Mouse (Mus musculus) CH12.LX (cell line): ENCODE data around the gene Srgap2. TPM values are rescaled to one million over a fixed set of nuclear protein-coding genes. Genes with fewer than 3 reads are reported as not detected.

Experiments used
- DNase-seq: peaks from one replicate; pipeline ENCODE4 v3.0.0-alpha.2; 2013; ENCODE audit errors: extremely low read depth
- H3K27ac ChIP-seq: 2 replicates; pipeline ENCODE4 v1.5.1; 2012; ENCODE audit warnings: low read depth, mild to moderate bottlenecking, control low read depth, moderate library complexity; ENCODE audit not compliant: insufficient read depth
- H3K27me3 ChIP-seq: replicated peaks from 2 replicates; pipeline ENCODE3; 2012; ENCODE audit warnings: inconsistent platforms
- H3K36me3 ChIP-seq, 2 experiments: replicated peaks in 1 of 2; 2 replicates each; pipeline versions ENCODE3 to v1.6.1; 2012; ENCODE audit warnings: inconsistent platforms in 1 of 2, low read length in 1 of 2, mild to moderate bottlenecking in 1 of 2, mixed read lengths in 1 of 2, moderate library complexity in 1 of 2; ENCODE audit not compliant: control insufficient read depth in 1 of 2, insufficient read depth in 1 of 2
- H3K4me1 ChIP-seq, 2 experiments: 2 replicates each; pipeline ENCODE4 v1.6.1; 2012; ENCODE audit warnings: inconsistent platforms in 1 of 2, moderate library complexity in 1 of 2; ENCODE audit not compliant: insufficient read depth in 2 of 2, control insufficient read depth in 1 of 2
- H3K4me2 ChIP-seq: 2 replicates; pipeline ENCODE4 v1.6.1; 2012; ENCODE audit warnings: low read depth, mild to moderate bottlenecking, control low read depth; ENCODE audit not compliant: poor library complexity, insufficient read depth, severe bottlenecking
- H3K4me3 ChIP-seq, 3 experiments: fragments of 150-350 bp in 1 of 3; sonication (generic) in 1 of 3; replicated peaks in 1 of 3; 2 replicates each; pipeline versions ENCODE3 to v1.5.1; 2011 to 2012; ENCODE audit warnings: low read depth in 2 of 3, low read length in 2 of 3, mild to moderate bottlenecking in 2 of 3, moderate library complexity in 2 of 3, control low read depth in 1 of 3, improper control_type of control experiment in 1 of 3, inconsistent platforms in 1 of 3, mixed read lengths in 1 of 3; ENCODE audit not compliant: poor library complexity in 1 of 3
- H3K79me2 ChIP-seq: replicated peaks from 2 replicates; pipeline ENCODE4 v1.6.1; 2012; ENCODE audit warnings: mild to moderate bottlenecking, moderate library complexity; ENCODE audit not compliant: control insufficient read depth, poor library complexity, insufficient read depth, severe bottlenecking; ENCODE audit errors: extremely low read depth
- H3K9ac ChIP-seq: 2 replicates; pipeline ENCODE4 v1.6.1; 2012; ENCODE audit warnings: low read depth, mild to moderate bottlenecking, control low read depth, moderate library complexity; ENCODE audit not compliant: insufficient read depth
- H3K9me3 ChIP-seq: replicated peaks from 2 replicates; pipeline ENCODE3; 2012; ENCODE audit warnings: low read length, inconsistent platforms, mixed read lengths
- BHLHE40 ChIP-seq: IDR thresholded peaks from 2 replicates; pipeline ENCODE4 v1.6.1; 2011; ENCODE audit warnings: mild to moderate bottlenecking, low read depth, low read length, improper control_type of control experiment
- CHD1 ChIP-seq: IDR thresholded peaks from 2 replicates; pipeline ENCODE4 v1.6.1; 2012; ENCODE audit warnings: low read depth, low read length, improper control_type of control experiment, inconsistent platforms
- CHD2 ChIP-seq: IDR thresholded peaks from 2 replicates; pipeline ENCODE4 v1.6.1; 2011; ENCODE audit warnings: low read length, improper control_type of control experiment
- ETS1 ChIP-seq: conservative IDR thresholded peaks from 2 replicates; pipeline ENCODE4 v1.6.1; 2012; ENCODE audit warnings: low read depth, mild to moderate bottlenecking, inconsistent platforms, low read length, improper control_type of control experiment, moderate library complexity
- GABPA ChIP-seq: IDR thresholded peaks from 2 replicates; pipeline ENCODE4 v1.6.1; 2012; ENCODE audit warnings: low read depth, low read length, improper control_type of control experiment, inconsistent platforms; ENCODE audit not compliant: insufficient replicate concordance
- HCFC1 ChIP-seq: IDR thresholded peaks from 2 replicates; pipeline ENCODE4 v1.6.1; 2012; ENCODE audit warnings: low read depth, mild to moderate bottlenecking, inconsistent platforms, low read length, improper control_type of control experiment
- JUN ChIP-seq: IDR thresholded peaks from 2 replicates; pipeline ENCODE4 v1.6.1; 2011; ENCODE audit warnings: low read depth, mild to moderate bottlenecking, low read length, improper control_type of control experiment, moderate library complexity; ENCODE audit not compliant: insufficient read depth
- MAFK ChIP-seq: IDR thresholded peaks from 2 replicates; pipeline ENCODE4 v1.6.1; 2011; ENCODE audit warnings: low read length, improper control_type of control experiment; ENCODE audit not compliant: insufficient replicate concordance
- MAX ChIP-seq: IDR thresholded peaks from 2 replicates; pipeline ENCODE4 v1.6.1; 2011; ENCODE audit warnings: low read length, improper control_type of control experiment
- MAZ ChIP-seq: IDR thresholded peaks from 2 replicates; pipeline ENCODE4 v1.6.1; 2012; ENCODE audit warnings: low read depth, mild to moderate bottlenecking, inconsistent platforms, low read length, improper control_type of control experiment, moderate library complexity
- MXI1 ChIP-seq: IDR thresholded peaks from 2 replicates; pipeline ENCODE4 v1.6.1; 2011; ENCODE audit warnings: mild to moderate bottlenecking, low read depth, low read length, improper control_type of control experiment
- MYC ChIP-seq: IDR thresholded peaks from 2 replicates; pipeline ENCODE4 v1.6.1; 2011; ENCODE audit warnings: low read depth, mild to moderate bottlenecking, improper control_type of control experiment, low read length
- NELFE ChIP-seq: IDR thresholded peaks from 2 replicates; pipeline ENCODE4 v1.6.1; 2011; ENCODE audit warnings: low read depth, low read length, improper control_type of control experiment
- PAX5 ChIP-seq: IDR thresholded peaks from 2 replicates; pipeline ENCODE4 v1.6.1; 2012; ENCODE audit warnings: low read length, inconsistent platforms, mixed read lengths
- POLR2A ChIP-seq: IDR thresholded peaks from 2 replicates; pipeline ENCODE4 v1.6.1; 2011; ENCODE audit warnings: low read depth, mild to moderate bottlenecking, improper control_type of control experiment, low read length
- POLR2AphosphoS2 ChIP-seq: IDR thresholded peaks from 2 replicates; pipeline ENCODE4 v1.6.1; 2011; ENCODE audit warnings: low read depth, low read length, improper control_type of control experiment
- SIN3A ChIP-seq: IDR thresholded peaks from 2 replicates; pipeline ENCODE4 v1.6.1; 2012; ENCODE audit warnings: low read length, improper control_type of control experiment, inconsistent platforms
- SMC3 ChIP-seq: IDR thresholded peaks from 2 replicates; pipeline ENCODE4 v1.6.1; 2011; ENCODE audit warnings: low read depth, low read length, improper control_type of control experiment
- TBP ChIP-seq: conservative IDR thresholded peaks from 2 replicates; pipeline ENCODE4 v1.6.1; 2011; ENCODE audit warnings: low read depth, low read length, improper control_type of control experiment
- USF2 ChIP-seq: conservative IDR thresholded peaks from 2 replicates; pipeline ENCODE4 v1.6.1; 2011; ENCODE audit warnings: low read depth, low read length, improper control_type of control experiment
- ZKSCAN1 ChIP-seq: IDR thresholded peaks from 2 replicates; pipeline ENCODE4 v1.6.1; 2012; ENCODE audit warnings: low read depth, inconsistent platforms, low read length, improper control_type of control experiment, borderline replicate concordance
- ZMIZ1 ChIP-seq: IDR thresholded peaks from 2 replicates; pipeline ENCODE4 v1.6.1; 2012; ENCODE audit warnings: low read depth, mild to moderate bottlenecking, inconsistent platforms, low read length, improper control_type of control experiment
- dilution Hi-C: fragments of 300-500 bp; cut with MboI; formaldehyde crosslinking; loops from 2 replicates; pipeline ENCODE4 v1.14.3; 2020; ENCODE audit warnings: low sequenced_read_pairs; ENCODE audit not compliant: extremely low pct_unique_long_range_greater_than_20kb, extremely low pct_ligation_motif_present
- in situ Hi-C: fragments of 300-500 bp; cut with MboI; formaldehyde crosslinking; loops from 3 replicates; pipeline ENCODE4 v1.14.3; 2019; ENCODE audit warnings: low sequenced_read_pairs, low pct_ligation_motif_present, low pct_unique_long_range_greater_than_20kb, mixed read lengths
- polyA plus RNA-seq: library from polyadenylated mRNA; unstranded; fragments of >175 nt; gene quantifications from 2 replicates; pipeline ENCODE4 v1.2.1, GENCODE M21; 2012; ENCODE audit warnings: low read depth; ENCODE audit not compliant: insufficient read length
- total RNA-seq, 2 experiments: library from RNA; depleted of rRNA; stranded (reverse); fragments of 300-350 nt in 1 of 2; fragments of >200 nt in 1 of 2; gene quantifications; 2 replicates each; pipeline ENCODE4 v1.2.3; 2012 to 2014

Srgap2 gene
- total and polyA plus RNA-seq, 3 experiments, result 9.7 to 28.1 (median 26.8) TPM

DNA sequence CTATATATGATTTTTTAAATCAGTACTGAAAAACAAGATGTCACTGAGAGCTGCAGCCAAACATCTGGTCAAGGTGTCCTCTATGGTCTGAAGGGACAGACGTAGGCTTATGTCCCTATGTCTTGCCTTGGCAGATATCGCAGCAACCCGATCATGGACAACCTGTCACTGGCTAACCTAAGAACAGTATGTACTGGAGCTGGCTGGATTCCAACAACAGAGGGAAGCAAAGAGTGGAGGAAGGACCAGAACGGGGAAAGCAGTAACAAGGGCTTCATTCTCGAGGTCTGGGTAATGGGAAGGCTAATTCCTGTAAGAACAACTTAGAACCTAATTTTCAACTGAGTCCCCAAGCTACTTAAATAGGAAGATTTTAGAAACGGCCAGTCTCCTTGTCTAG lies 238.2 kb downstream of the Srgap2 start:
- Histone ChIP-seq H3K79me2 (no peaks in the 10 kb centered on the region), H3K9ac (no peak overlapping the region), H3K4me2 (no peak overlapping the region), H3K9me3 (no peaks in the 10 kb centered on the region), H3K27me3 (no peaks in the 10 kb centered on the region), H3K27ac (no peak overlapping the region), H3K36me3 (peaks cover 20 to 69% of the 10 kb centered on the region in 2 experiments), H3K4me1 (no peaks in the 10 kb centered on the region), H3K4me3 (no peak overlapping the region)
- no peak for DNase-seq
- TF ChIP-seq ZMIZ1 (no peak), POLR2A (no peak), ZKSCAN1 (no peak), CHD2 (no peak), MAZ (no peak), SIN3A (no peak), NELFE (no peak), POLR2AphosphoS2 (no peak), CHD1 (no peak), PAX5 (no peak), ETS1 (no peak), BHLHE40 (no peak), JUN (no peak), HCFC1 (no peak), TBP (no peak), MYC (no peak), MXI1 (no peak), MAFK (no peak), SMC3 (no peak), MAX (no peak)
- dilution Hi-C loops, result no loop called here
- in situ Hi-C loops, result loop anchor here (5.0 kb wide), 1 partner anchor 263 kb away; no protein-coding TSS in a partner anchor

DNA sequence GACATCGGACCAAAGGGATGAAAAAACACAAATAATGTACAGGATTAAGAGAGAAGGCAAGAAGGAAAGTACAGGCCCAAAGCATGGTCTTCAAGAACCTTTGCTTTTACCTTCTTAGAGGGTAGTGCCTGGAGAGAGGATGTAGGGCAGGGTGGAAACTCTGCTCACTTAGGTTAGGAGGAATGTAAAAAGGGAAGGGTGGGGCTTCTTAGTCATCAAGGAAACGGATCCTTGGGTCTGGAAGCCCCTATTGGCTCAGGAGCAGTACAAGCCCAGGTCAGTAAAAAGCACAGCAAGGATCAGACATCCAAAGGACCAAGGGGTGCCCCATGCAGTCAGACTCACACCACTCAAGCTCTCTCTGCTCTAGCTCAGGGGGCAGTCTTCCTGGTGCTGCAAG lies 239.9 kb downstream of the Srgap2 start:
- DNase-seq, result no peak
- dilution Hi-C loops, result no loop called here
- no peaks in the 10 kb centered on the region for H3K27me3 ChIP-seq
- no peaks in the 10 kb centered on the region for H3K9me3 ChIP-seq
- H3K36me3 ChIP-seq, result peaks cover 14 to 56% of the 10 kb centered on the region in 2 experiments
- in situ Hi-C loops, result loop anchor here (5.0 kb wide), 1 partner anchor 265 kb away; no protein-coding TSS in a partner anchor
- H3K9ac ChIP-seq, result no peak overlapping the region
- H3K4me2 ChIP-seq, result no peak overlapping the region
- no peak for TF ChIP-seq MAX
- TF ChIP-seq USF2, result no peak
- TF ChIP-seq POLR2A, result no peak
- TF ChIP-seq GABPA, result no peak
- no peaks in the 10 kb centered on the region for H3K79me2 ChIP-seq
- no peak overlapping the region for H3K4me3 ChIP-seq
- no peak overlapping the region for H3K27ac ChIP-seq
- H3K4me1 ChIP-seq, result peaks cover 2 to 10% of the 10 kb centered on the region in 2 experiments
